Mouse (Mus musculus): ENCODE results near the gene Lman1l.

DNA sequence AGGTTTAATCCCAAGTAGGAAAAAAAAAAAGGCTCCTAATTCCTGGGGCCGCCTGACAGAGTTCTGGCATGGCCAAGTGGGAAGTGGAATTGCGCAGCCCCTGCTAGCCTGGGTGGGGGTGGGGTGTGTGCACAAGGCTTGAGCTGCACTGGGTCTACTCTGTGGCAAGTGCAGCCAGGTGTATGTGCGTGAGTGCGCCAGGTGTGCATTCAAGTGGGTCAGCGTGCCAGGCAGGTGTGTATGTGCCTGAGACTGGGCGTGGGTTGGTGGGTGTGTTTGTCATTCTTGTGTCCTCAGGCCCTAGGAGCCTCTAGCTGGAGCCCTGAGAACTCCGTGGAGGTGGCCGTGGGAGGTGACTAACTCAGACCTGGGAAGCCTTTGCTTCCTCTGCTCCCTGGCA lies 46.0 kb upstream of the Lman1l start:
- no peak for TF ChIP-seq CTCF (IDR thresholded peaks at IDR 0.05; ENCODE audit: extremely low read depth, insufficient read depth, insufficient read length, insufficient replicate concordance)
- TF ChIP-seq POLR2A (IDR thresholded peaks at IDR 0.05; ENCODE audit: low read depth, low read length) = no peak
